Mouse (Mus musculus): ENCODE data around the gene Olfr435. TPM values are rescaled to one million over a fixed set of nuclear protein-coding genes. Genes with fewer than 3 reads are reported as not detected.

Gene Olfr435
- not detected in 2 replicates for polyA plus RNA-seq (2015; fragmentation: Nextera tagmentation; extraction: Ambion mirVana)

GRCm38 (mm10) chr6:43196781-43197180, at the start of gene Olfr435:
TSS of gene Olfr435 (plus strand) at chr6:43197146.

GRCm38 (mm10) chr6:43162982-43163381, 34.0 kb upstream of the Olfr435 start, which contains the start of gene Olfr437:
TSS of gene Olfr437 (plus strand) at chr6:43163282.

DNA sequence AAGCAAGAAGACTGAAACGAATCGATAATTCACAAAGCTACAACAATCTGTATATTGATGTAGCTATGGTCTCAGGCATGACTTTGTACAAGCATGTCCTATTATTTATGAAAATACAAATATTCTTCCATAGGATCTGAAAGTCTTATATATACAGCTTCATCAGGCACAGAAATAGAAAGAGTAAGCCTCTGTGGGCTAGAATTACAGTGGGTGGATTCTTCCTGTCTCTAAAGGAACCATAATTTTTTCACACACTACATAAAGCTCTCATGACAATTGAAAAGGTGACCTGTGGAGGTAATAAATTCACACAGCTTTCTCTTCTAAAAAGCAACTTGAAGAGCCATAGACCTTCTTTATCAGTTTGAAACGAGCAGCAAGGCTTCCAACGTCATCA, 25.1 kb upstream of the Olfr435 start, which contains the start of gene Olfr13:
Olfr13 (plus strand) TSS at position 301 of the 400 bp plus-strand sequence.

DNA sequence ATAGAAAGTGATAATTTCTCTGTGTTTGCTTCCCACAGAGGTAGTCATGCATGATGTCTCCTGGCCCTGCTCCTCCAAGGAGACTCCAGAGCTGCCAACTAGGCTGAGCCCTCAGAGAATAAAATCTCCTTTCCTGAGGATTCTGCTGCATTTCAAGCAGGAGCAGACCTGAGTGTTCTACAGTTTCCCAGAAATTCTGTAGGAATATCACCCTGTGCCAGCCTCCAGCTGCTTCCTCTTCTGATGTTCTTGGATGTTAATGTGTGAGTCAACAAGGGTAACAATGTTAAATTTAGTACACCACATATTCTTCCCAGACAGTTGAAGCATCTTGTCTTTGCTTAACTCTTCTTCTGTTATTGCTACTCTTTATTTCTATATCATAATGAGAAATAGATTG, 15.9 kb downstream of the Olfr435 start, which contains the start of gene Olfr434:
Olfr434 (plus strand) TSS at position 149 of the 400 bp plus-strand sequence.

DNA sequence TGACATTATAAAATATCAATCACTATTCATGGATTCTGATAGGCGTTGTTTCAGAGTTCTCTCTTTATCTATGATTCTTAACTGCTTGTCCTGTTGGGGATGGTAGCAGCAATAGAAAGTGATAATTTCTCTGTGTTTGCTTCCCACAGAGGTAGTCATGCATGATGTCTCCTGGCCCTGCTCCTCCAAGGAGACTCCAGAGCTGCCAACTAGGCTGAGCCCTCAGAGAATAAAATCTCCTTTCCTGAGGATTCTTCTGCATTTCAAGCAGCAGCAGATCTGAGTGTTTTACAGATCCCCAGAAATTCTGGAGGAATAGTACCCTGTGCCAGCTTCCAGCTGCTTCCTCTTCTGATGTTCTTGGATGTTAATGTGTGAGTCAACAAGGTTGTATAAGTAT, 34.3 kb downstream of the Olfr435 start, which contains the start of gene Olfr47:
Olfr47 (plus strand) TSS at position 275 of the 400 bp plus-strand sequence.

Other genes starting within 250 kb of the Olfr435 start
- not detected in 2 replicates for gene Olfr444, start 248.1 kb upstream of the Olfr435 start, polyA plus RNA-seq (2015; fragmentation: Nextera tagmentation; extraction: Ambion mirVana)
- not detected in 2 replicates for gene Olfr441, start 90.8 kb upstream of the Olfr435 start, polyA plus RNA-seq (2015; fragmentation: Nextera tagmentation; extraction: Ambion mirVana)
- gene Olfr237-ps1, start 50.6 kb upstream of the Olfr435 start, polyA plus RNA-seq (2015; fragmentation: Nextera tagmentation; extraction: Ambion mirVana), result not detected in 2 replicates
- gene Olfr437, start 33.9 kb upstream of the Olfr435 start, polyA plus RNA-seq (2015; fragmentation: Nextera tagmentation; extraction: Ambion mirVana), result not detected in 2 replicates
- gene Olfr13, start 25.0 kb upstream of the Olfr435 start, polyA plus RNA-seq (2015; fragmentation: Nextera tagmentation; extraction: Ambion mirVana), result not detected in 2 replicates
- gene Olfr434, start 15.9 kb downstream of the Olfr435 start, polyA plus RNA-seq (2015; fragmentation: Nextera tagmentation; extraction: Ambion mirVana), result not detected in 2 replicates
- not detected in 2 replicates for gene Olfr47, start 34.4 kb downstream of the Olfr435 start, polyA plus RNA-seq (2015; fragmentation: Nextera tagmentation; extraction: Ambion mirVana)
- gene Arhgef5, start 68.4 kb downstream of the Olfr435 start, polyA plus RNA-seq (2015; fragmentation: Nextera tagmentation; extraction: Ambion mirVana), result 2.1 and 3.6 TPM in 2 replicates
- gene Nobox, start 112.4 kb downstream of the Olfr435 start, polyA plus RNA-seq (2015; fragmentation: Nextera tagmentation; extraction: Ambion mirVana), result not detected in 2 replicates